Mouse (Mus musculus) thymus, adult 2 months (tissue): ENCODE measurements around the gene Psap. TPM values are rescaled to one million over a fixed set of nuclear protein-coding genes. Genes with fewer than 3 reads are reported as not detected.

Source experiments
- DNase-seq: peaks from one replicate; pipeline ENCODE4 v3.0.0; 2021
- H3K27ac ChIP-seq: fragments of 200-500 bp; 2 replicates; pipeline ENCODE4 v1.5.1; 2012; ENCODE audit warnings: low read length, control low read depth; ENCODE audit not compliant: control insufficient read depth, insufficient read depth
- H3K27me3 ChIP-seq: fragments of 200-500 bp; 2 replicates; pipeline ENCODE4 v1.6.1; 2012; ENCODE audit warnings: mild to moderate bottlenecking, low read length, moderate library complexity, mixed read lengths; ENCODE audit not compliant: control insufficient read depth, insufficient read depth
- H3K36me3 ChIP-seq: fragments of 200-500 bp; 2 replicates; pipeline ENCODE4 v1.6.1; 2012; ENCODE audit warnings: mild to moderate bottlenecking, low read length, moderate library complexity; ENCODE audit not compliant: control insufficient read depth, insufficient read depth
- H3K4me1 ChIP-seq: fragments of 200-500 bp; replicated peaks from 2 replicates; pipeline ENCODE4 v1.6.1; 2012; ENCODE audit warnings: low read length; ENCODE audit not compliant: control insufficient read depth, insufficient read depth
- H3K4me3 ChIP-seq: fragments of 200-500 bp; 2 replicates; pipeline ENCODE4 v1.5.1; 2012; ENCODE audit warnings: mild to moderate bottlenecking, low read length, control low read depth, moderate library complexity; ENCODE audit not compliant: control insufficient read depth, insufficient read depth
- CTCF ChIP-seq: fragments of 200-500 bp; IDR thresholded peaks from 2 replicates; pipeline ENCODE4 v1.5.1; 2012; ENCODE audit warnings: mild to moderate bottlenecking, control low read depth, low read length, moderate library complexity, borderline replicate concordance; ENCODE audit not compliant: control insufficient read depth, poor library complexity, insufficient read depth; ENCODE audit errors: extremely low read depth
- POLR2A ChIP-seq: fragments of 200-500 bp; IDR thresholded peaks from 2 replicates; pipeline ENCODE4 v1.6.1; 2012; ENCODE audit warnings: mild to moderate bottlenecking, low read length, control low read depth, moderate library complexity; ENCODE audit not compliant: control insufficient read depth, poor library complexity, insufficient read depth; ENCODE audit errors: extremely low read depth
- WGBS: fragments of 180-500 bp; shearing (Covaris S2); methylation state at CpG from one replicate; pipeline ENCODE4 v1.1.7; 2018; 5-methylcytosine and 5-hydroxymethylcytosine counted together
- polyA plus RNA-seq: library from polyadenylated mRNA; depleted of rRNA; stranded (reverse); fragments of >200 nt; gene quantifications from 2 replicates; pipeline ENCODE4 v1.2.3, GENCODE M21; 2012; rRNA removed

The Psap gene
- polyA plus RNA-seq, 1 experiment = 1,921 TPM

- no peak for TF ChIP-seq POLR2A
- Histone ChIP-seq H3K4me1 (peaks cover 59% of the 10 kb centered on the region), H3K27me3 (no peaks in the 10 kb centered on the region), H3K36me3 (no peaks in the 10 kb centered on the region), H3K27ac (no peak overlapping the region), H3K4me3 (no peak overlapping the region)
- DNase-seq = no peak
- WGBS = 55% methylated on average over 6 of the region's 6 CpGs
Observed at GRCm38 (mm10) chr10:60349056-60349455, 71.6 kb downstream of the Psap start.

DNA sequence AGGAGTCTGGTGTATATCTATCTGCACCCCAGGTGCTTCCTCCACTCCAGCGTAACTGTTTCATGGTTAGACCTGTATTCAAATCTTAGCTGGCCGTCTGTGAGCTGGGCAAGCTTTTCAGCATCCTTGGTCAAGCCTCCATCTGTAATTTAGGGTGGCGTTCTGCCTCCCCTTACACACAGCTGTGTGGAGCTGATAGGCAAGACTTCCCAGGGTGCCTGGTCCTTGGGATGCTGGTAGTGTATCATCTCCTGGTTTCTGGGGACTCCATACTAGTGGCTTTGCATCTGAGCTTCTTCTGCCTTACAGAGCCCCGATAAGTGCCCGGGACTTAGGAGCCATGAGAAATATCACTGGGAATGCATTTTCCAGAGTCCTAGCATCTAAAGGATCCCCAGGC, 72.2 kb downstream of the Psap start:
- Histone ChIP-seq H3K36me3 (no peaks in the 10 kb centered on the region), H3K4me1 (peaks cover 55% of the 10 kb centered on the region), H3K27me3 (no peaks in the 10 kb centered on the region), H3K27ac (no peak overlapping the region), H3K4me3 (no peak overlapping the region)
- no peak for DNase-seq
- TF ChIP-seq CTCF = no peak
- TF ChIP-seq POLR2A = no peak
- WGBS = 83% methylated on average over 5 of the region's 5 CpGs

DNA sequence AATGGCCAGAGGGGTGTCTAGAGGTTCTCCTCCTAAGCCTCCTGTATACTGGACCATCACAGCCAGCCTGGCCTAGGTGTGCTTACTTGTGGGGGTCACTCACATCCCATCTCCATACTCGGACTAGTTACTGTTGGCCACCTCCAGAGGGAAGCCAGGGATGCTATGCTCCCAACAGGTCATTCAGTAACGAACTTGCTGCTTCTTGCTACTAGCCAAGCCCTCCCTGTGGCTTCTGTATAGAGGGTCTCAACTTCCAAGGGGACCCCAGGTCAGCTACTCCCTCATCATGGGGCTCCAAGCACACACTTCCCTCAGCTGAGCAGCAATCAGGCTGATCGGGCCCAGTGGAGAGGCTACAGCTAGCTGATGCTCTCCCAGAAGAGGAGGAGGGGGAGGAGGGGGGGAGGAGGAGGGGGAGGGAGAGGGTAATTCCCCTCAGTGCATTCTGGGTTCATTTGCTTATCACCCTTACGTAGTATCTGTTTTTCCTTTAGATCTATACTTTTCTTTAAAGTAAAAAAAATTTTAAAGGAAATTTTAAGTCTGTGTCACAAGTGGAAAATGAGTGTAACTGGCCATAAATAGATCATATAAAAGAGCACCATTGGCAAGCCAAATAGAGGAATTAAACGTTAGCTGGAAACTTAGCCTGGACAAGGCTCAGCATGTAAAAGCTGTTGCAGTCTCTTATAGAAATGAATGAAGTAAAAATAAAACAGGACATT, 72.8 kb downstream of the Psap start:
- no peak for DNase-seq
- Histone ChIP-seq H3K36me3 (no peaks in the 10 kb centered on the region), H3K27me3 (no peaks in the 10 kb centered on the region), H3K27ac (no peak overlapping the region), H3K4me1 (peaks cover 55% of the 10 kb centered on the region), H3K4me3 (no peak overlapping the region)
- TF ChIP-seq POLR2A = no peak
- 59% methylated on average over 5 of the region's 5 CpGs for WGBS

DNA sequence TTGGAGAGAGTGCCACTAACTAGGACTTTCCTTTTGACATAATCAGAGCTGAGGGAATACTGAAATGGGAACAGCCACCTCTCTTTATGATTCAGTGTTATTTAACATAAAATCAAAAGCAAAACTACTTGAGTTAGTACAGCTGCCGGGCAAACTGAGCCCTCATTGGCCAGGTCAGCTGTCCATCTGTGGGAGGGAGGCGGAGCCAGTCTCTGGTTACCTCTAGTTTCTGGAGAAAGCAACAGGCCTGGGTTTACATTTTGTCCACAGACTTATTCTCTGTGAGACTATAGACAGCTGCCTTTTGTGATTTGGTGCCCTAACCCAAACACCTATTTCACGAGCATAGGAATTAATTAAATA, 73.4 kb downstream of the Psap start:
- TF ChIP-seq CTCF = no peak
- TF ChIP-seq POLR2A = no peak
- no peak overlapping the region for H3K4me3 ChIP-seq
- H3K36me3 ChIP-seq = no peaks in the 10 kb centered on the region
- DNase-seq = peak; percentile 84
- H3K27me3 ChIP-seq = no peaks in the 10 kb centered on the region
- H3K4me1 ChIP-seq = peaks cover 54% of the 10 kb centered on the region
- no peak overlapping the region for H3K27ac ChIP-seq
- WGBS = 42% methylated on average over 3 of the region's 3 CpGs

- no peaks in the 10 kb centered on the region for H3K27me3 ChIP-seq
- DNase-seq = no peak
- WGBS = 40% methylated on average over 3 of the region's 3 CpGs
- TF ChIP-seq CTCF (no peak), POLR2A (no peak)
- H3K27ac ChIP-seq = peak overlapping the region; percentile 24; the same call in 1 of the 2 replicates
- H3K4me1 ChIP-seq = peaks cover 49% of the 10 kb centered on the region
- no peak overlapping the region for H3K4me3 ChIP-seq
- H3K36me3 ChIP-seq = no peaks in the 10 kb centered on the region
Observed at GRCm38 (mm10) chr10:60351248-60351647, 73.8 kb downstream of the Psap start.

GRCm38 (mm10) chr10:60351761-60352455, 74.5 kb downstream of the Psap start:
- no peak overlapping the region for H3K4me3 ChIP-seq
- no peaks in the 10 kb centered on the region for H3K36me3 ChIP-seq
- DNase-seq = no peak
- peaks cover 45% of the 10 kb centered on the region for H3K4me1 ChIP-seq
- no peaks in the 10 kb centered on the region for H3K27me3 ChIP-seq
- TF ChIP-seq POLR2A (no peak), CTCF (no peak)
- H3K27ac ChIP-seq = peak overlapping the region; percentile 24
- 37% methylated on average over 7 of the region's 7 CpGs for WGBS

Other genes starting within 250 kb of the Psap start
- gene Spock2, start 171.4 kb upstream of the Psap start, polyA plus RNA-seq = 17.7 and 19.8 TPM in 2 replicates
- gene Chst3, start 58.4 kb upstream of the Psap start, polyA plus RNA-seq = 2.1 and 4.5 TPM in 2 replicates
- gene Vsir, start 69.2 kb downstream of the Psap start, polyA plus RNA-seq = 162 and 166 TPM in 2 replicates
- gene Gm17455, start 122.1 kb downstream of the Psap start, polyA plus RNA-seq = 1.1 and 2.3 TPM in 2 replicates